Mouse (Mus musculus) embryonic facial prominence, embryonic 13.5 days (tissue): ENCODE measurements around the gene Pcbp1. TPM values are rescaled to one million over a fixed set of nuclear protein-coding genes. Genes with fewer than 3 reads are reported as not detected.

ENCODE experiments used
- microRNA-seq: library from miRNA; unstranded; fragments of <30 nt; microRNA quantifications from one replicate; pipeline ENCODE4, GENCODE M21; 2016
- polyA plus RNA-seq: library from polyadenylated mRNA; unstranded; fragments of >200 nt; fragmentation: Nextera tagmentation; extraction: Ambion mirVana; gene quantifications from 2 replicates; pipeline ENCODE4 v1.2.1, GENCODE M21; 2015

Pcbp1 gene
- polyA plus RNA-seq, 1 experiment from 2014 or later, result 270 TPM

Small RNA genes within 50 kb of the gene (microRNA-seq; reads per million reads assigned to microRNA genes)
- gene Gm22184, result not detected

Other genes with a start within 250 kb of the Pcbp1 start
- gene Fam136a, start 160.7 kb downstream of the Pcbp1 start, polyA plus RNA-seq, result 125 TPM in 2 replicates
- gene Snrpg, start 155.0 kb downstream of the Pcbp1 start, polyA plus RNA-seq, result 768 and 781 TPM in 2 replicates
- gene Pcyox1, start 129.2 kb downstream of the Pcbp1 start, polyA plus RNA-seq, result 80.4 and 89.2 TPM in 2 replicates
- 279 and 301 TPM in 2 replicates for gene Tia1, start 122.1 kb downstream of the Pcbp1 start, polyA plus RNA-seq
- gene Gm44790, start 99.7 kb downstream of the Pcbp1 start, polyA plus RNA-seq, result not detected in 2 replicates
- gene C87436, start 87.9 kb downstream of the Pcbp1 start, polyA plus RNA-seq, result 27.9 and 31.4 TPM in 2 replicates
- gene Asprv1, start 101.8 kb upstream of the Pcbp1 start, polyA plus RNA-seq, result 12.1 and 13.4 TPM in 2 replicates
- 12.8 and 14.9 TPM in 2 replicates for gene Mxd1, start 142.8 kb upstream of the Pcbp1 start, polyA plus RNA-seq
- gene Snrnp27, start 158.2 kb upstream of the Pcbp1 start, polyA plus RNA-seq, result 137 and 148 TPM in 2 replicates
- gene Gmcl1, start 207.1 kb upstream of the Pcbp1 start, polyA plus RNA-seq, result 46.6 and 48.6 TPM in 2 replicates